Mouse (Mus musculus) cerebellum, adult (tissue): ENCODE measurements at regions not wholly inside any gene's neighbourhood (a gene's known extent, or its start where the extent isn't known, plus 50 kb on each side); places are given as distances from the start of the nearest gene placed in this dataset.
"Not testable (repeated sequence)": the region's sequence is repeated elsewhere in the genome, so short reads cannot be mapped to it uniquely, and the experiment has no call there.

Experiments used
- ATAC-seq: cut with Nextera tagmentation; 2 replicates; pipeline ENCODE4 v1.9.2; 2017; ENCODE audit warnings: mild to moderate bottlenecking, moderate library complexity, mixed read lengths; ENCODE audit not compliant: insufficient number of reproducible peaks, low FRiP score, low TSS enrichment

GRCm38 (mm10) chr8:126812777-126813176 lies 132.9 kb downstream of the Tomm20 start:
- ATAC-seq, result no peak

GRCm38 (mm10) chr8:126811358-126811757 lies 134.3 kb downstream of the Tomm20 start:
- ATAC-seq, result not testable (repeated sequence)

GRCm38 (mm10) chr8:126810516-126810915 lies 135.1 kb downstream of the Tomm20 start:
- no peak for ATAC-seq

DNA sequence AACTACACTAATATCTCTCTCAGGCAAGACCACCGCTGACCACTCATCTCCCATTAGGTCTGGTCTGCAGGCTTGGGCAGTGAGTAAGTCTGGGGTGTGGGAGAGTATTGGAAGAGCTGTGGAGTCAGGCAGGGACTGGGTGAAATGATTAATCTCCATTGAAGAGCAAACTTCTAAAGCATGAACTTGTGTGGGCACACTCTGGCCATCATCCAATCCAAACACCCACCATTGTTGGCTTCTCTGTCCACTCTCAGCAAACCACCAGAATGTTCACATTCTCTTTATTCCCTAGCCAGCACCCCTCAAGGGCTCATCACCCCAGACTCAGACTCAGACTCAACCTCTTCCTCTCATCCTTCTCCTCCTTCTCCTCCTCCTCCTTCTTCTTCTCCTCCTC lies 136.3 kb downstream of the Tomm20 start:
- no peak for ATAC-seq

GRCm38 (mm10) chr8:126808496-126808895 lies 137.1 kb downstream of the Tomm20 start:
- ATAC-seq, result no peak

DNA sequence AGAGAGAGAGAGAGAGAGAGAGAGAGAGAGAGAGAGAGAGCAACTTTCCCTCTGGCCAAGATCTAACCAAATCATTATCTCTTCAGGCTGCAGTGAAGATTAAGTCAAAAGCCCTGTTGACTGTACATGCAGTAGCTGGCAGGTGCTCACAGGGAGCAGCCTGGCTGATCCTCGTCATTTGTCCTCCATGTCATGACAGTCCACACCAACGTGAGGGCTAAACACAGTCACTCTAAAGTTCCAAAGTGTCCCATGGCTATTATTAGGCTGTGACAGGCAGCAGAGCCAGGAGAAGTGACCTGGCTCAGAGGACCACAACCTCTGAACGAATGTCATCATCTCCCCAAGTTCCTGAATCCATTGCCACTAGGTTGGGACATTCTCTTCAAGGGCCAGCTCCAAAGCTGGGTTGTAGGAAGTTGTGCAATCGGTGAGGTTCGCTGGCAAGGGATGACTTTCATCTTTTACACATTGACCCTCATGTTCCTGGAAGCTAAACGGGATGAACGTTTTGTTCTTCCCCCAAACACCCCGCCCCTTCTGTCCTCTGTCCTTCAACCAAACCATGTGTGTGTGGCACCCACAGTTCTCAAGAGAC lies 138.4 kb downstream of the Tomm20 start:
- no peak for ATAC-seq

DNA sequence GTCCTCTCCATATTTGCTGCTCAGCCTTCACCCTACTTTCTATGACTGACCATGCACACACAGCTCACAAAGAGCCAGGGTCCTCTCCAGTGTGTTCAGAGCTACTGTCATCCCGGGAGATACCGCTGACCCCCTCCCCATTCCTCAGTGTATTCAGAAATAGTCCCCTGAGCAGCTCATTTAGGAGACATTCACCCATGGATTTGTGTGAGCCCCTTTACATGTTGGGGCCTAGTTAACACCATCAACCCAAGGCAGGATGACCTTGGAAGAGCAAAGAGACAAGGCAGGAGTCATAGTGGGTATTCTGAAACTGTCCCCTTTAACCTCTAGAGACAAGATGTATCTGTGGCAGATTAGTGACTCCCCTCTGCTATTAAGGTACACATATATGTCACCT lies 139.1 kb downstream of the Tomm20 start:
- ATAC-seq, result no peak

- ATAC-seq, result no peak
Observed at GRCm38 (mm10) chr8:126806181-126806560, 139.5 kb downstream of the Tomm20 start.

GRCm38 (mm10) chr8:126805365-126806180 lies 140.1 kb downstream of the Tomm20 start:
- no peak for ATAC-seq

GRCm38 (mm10) chr8:126804115-126804514 lies 141.5 kb downstream of the Tomm20 start:
- no peak for ATAC-seq

- no peak for ATAC-seq
Observed at GRCm38 (mm10) chr8:126802641-126803040, 143.0 kb downstream of the Tomm20 start.

DNA sequence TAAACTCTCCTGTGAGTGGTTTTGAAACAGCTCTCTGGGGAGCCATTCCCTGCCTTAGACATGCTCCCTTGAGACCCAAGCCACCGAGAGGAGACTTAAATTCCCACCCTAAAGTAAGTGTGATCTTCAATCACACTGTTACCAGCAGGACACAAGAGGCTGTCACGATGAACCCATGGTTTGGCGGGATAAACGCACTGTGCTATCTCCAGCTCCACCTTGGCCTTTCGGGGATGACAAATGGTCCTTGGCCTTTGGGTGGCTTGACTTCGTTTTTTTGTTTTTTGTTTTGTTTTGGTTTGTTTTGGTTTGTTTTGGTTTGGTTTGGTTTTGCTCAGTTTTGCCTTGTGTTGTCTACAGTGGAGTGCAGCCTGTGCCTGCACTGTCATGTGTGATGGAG lies 144.7 kb downstream of the Tomm20 start:
- ATAC-seq, result no peak

DNA sequence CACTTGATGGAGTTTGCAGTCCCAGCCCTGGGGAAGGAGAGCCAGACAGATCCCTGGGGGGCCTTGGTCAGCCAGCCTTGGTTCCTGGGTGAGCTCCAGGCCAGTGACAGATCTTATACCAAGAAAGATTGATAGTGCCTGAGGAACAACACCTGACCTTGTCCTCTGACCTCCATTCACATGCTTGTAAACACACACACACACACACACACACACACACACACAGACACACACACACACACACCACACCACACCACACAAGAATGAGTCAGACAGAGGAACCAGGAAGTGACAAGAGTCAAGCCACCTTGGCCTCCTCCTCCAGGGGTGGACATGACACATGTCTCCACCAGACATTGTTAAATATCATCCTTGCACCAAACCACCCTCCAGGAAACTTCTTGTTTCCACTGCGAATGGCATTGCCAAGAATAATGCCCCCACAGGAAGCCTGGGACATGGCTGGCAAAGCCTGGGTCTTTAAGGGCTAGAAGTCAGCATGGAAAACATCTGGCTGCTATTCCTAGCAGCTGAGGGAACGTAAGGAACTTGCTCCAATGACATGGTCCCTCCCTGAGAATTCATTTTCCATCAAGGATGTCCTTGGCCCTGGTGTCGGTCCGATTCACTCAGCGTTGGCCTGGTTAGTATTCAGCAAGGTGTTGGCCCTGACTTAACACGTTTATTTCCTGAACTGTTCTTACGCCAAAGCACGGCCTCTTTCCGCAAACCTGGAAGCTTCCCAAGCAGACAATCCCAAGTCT lies 147.9 kb downstream of the Tomm20 start:
- ATAC-seq, result no peak

DNA sequence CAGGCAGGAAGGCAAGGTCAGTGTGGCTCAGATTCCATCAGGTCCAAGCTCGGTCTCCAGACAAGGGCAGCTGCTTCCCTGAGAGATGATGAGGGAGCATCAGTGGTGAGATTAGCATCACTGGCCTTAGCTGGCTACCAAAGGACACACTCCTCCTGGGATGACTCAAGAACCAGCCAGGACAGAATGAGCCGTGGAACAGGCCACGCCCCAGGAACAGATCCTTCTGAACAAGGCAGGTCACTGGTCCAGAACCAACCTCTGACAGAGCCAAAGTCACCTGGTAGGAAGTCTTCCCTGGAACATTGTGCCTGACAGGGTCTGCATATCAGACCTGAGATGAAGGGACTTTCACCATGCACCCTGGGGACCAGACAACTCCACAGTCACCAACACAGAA lies 152.0 kb downstream of the Tomm20 start:
- no peak for ATAC-seq

DNA sequence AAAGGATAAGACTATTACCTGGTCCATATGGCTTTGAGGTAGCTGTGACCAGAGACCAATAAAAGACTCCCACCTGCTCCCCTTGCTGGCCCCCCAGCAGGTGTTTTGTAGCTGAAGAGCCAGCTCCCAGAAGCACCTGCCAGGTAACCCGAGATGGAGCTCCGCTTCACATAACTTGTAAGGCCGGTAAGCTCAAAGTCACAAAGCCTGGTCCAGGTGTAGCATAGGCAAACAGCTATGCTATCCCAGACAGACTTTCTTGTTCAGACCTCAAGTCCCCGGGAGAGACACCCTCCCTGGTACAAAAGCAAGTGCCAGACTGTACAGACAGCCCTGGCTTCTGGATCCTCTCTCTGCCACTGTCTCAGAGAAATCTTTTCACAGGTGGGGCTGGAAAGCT lies 154.6 kb downstream of the Tomm20 start:
- ATAC-seq, result no peak

DNA sequence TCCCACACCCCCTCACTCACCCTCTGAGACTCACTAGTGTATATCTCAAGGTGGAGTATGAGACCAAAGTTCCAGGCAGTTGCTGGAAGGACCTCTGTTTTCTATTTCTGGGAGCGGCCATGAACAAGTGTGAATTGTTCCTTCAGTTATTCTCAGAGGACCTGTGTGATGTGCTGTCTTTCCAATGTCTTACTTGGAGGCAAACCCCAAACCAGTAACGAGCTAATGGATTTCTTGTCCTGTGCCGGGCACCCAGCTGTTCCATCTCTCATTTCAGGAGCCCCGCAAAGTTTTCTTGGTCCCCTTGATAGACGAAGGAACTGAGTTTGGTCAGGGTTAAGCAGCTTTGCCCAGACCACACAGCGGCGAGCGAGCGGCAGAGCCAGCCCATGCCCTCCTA lies 155.4 kb downstream of the Tomm20 start:
- no peak for ATAC-seq

DNA sequence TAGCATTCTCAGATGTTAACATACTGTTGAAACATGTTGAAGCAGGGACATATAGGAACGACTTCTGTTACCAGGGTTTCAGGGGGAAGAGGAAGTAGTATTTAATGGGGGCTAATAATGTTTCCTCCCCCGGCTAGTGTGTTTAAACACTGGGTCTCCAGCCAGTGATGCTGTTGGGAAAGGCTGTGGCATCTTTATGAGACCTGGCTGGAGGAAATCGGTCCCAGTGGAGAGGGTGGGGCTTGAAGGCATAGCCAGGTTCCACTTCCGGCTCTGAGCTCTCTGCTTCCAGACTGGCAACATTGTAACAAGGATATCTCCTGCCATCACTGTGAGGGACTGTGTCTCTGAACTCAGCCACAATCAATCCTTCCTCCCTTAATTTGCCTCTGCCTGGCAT lies 156.6 kb downstream of the Tomm20 start:
- no peak for ATAC-seq

GRCm38 (mm10) chr8:126788669-126789068 lies 157.0 kb downstream of the Tomm20 start:
- ATAC-seq, result no peak

GRCm38 (mm10) chr8:126787398-126787797 lies 158.2 kb downstream of the Tomm20 start:
- no peak for ATAC-seq

- no peak for ATAC-seq
Observed at GRCm38 (mm10) chr8:126785211-126785610, 160.4 kb downstream of the Tomm20 start.

- no peak for ATAC-seq
Observed at GRCm38 (mm10) chr8:126784604-126785003, 161.0 kb downstream of the Tomm20 start.
